In the genomic region with DNA sequence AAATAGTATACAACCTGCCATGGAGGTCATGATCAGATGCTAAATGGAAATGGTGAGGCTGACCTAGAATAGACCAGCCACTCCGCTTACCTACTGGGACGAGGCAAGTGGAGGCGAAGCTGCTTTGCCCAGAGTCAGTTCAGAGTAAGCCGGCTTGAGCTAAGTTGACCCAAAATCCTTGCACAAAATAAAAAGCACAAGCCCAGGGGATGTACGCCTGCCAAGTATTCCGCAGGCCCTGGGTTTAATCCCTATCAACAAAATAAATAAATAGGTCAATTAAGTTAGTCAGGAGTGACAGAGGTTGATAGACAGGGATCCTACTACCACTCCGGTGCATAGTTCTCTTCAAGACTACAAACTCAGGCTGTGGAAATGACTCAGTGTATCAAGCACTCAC, we compare ENCODE assay signal across 33 mouse cellular contexts. TPM values are rescaled to one million over a fixed set of nuclear protein-coding genes. Genes with fewer than 3 reads are reported as not detected.
"Had no signal": no experiment of that assay in that cellular context is flagged by ENCODE, and none has a peak within 500 bp of the region (broad histone marks: within the 10 kb centered on the region; RNA-seq: fewer than 3 reads in every experiment).

No protein-coding gene starts in this region.

- H3K36me3 ChIP-seq: heart, embryonic 12.5 days; hindbrain, embryonic 10.5 days; hindbrain, embryonic 12.5 days; intestine, embryonic 15.5 days; limb, embryonic 10.5 days; limb, embryonic 12.5 days; liver, embryonic 13.5 days; liver, embryonic 15.5 days had no signal

- H3K4me3 ChIP-seq: gastrocnemius, adult 2 months; heart, embryonic 12.5 days; hindbrain, embryonic 10.5 days; hindbrain, embryonic 12.5 days; intestine, embryonic 15.5 days; layer of hippocampus, adult 2 months; left cerebral cortex, adult 2 months; limb, embryonic 10.5 days; limb, embryonic 12.5 days; liver, embryonic 13.5 days; liver, embryonic 15.5 days had no signal

- H3K27ac ChIP-seq: gastrocnemius, adult 2 months; hindbrain, embryonic 10.5 days; hindbrain, embryonic 12.5 days; hindbrain, embryonic 14.5 days; intestine, embryonic 15.5 days; layer of hippocampus, adult 2 months; left cerebral cortex, adult 2 months; limb, embryonic 10.5 days; limb, embryonic 12.5 days; liver, embryonic 13.5 days; liver, embryonic 15.5 days had no signal

- H3K9ac ChIP-seq: heart, embryonic 12.5 days; hindbrain, embryonic 12.5 days; hindbrain, embryonic 14.5 days; intestine, embryonic 15.5 days; limb, embryonic 12.5 days; liver, embryonic 13.5 days; liver, embryonic 15.5 days had no signal

- H3K4me1 ChIP-seq: heart, embryonic 12.5 days; intestine, embryonic 15.5 days; limb, embryonic 10.5 days; limb, embryonic 12.5 days; liver, embryonic 13.5 days; liver, embryonic 15.5 days had no signal

- H3K9me3 ChIP-seq: heart, embryonic 12.5 days; hindbrain, embryonic 10.5 days; hindbrain, embryonic 12.5 days; intestine, embryonic 15.5 days; limb, embryonic 10.5 days; limb, embryonic 12.5 days; liver, embryonic 13.5 days; liver, embryonic 15.5 days had no signal

- DNase-seq: gastrocnemius, adult 2 months; gastrocnemius, postnatal 10 days; gastrocnemius, postnatal 25 days; heart, postnatal 10 days; heart, postnatal 4 days; kidney, adult 18-20 months; kidney, adult 8-10 months; kidney, postnatal 10 days; kidney, postnatal 25 days; kidney, postnatal 4 days; liver; liver, embryonic 13.5 days had no signal

- ATAC-seq: hindbrain, embryonic 16.5 days; inflammation-experienced regulatory T-cells, adult 6 months; intestine, embryonic 15.5 days; intestine, postnatal 0 days had no signal

- H3K27me3 ChIP-seq: heart, embryonic 12.5 days; hindbrain, embryonic 12.5 days; intestine, embryonic 15.5 days; limb, embryonic 12.5 days; liver, embryonic 13.5 days; liver, embryonic 15.5 days had no signal

- H3K4me2 ChIP-seq: heart, embryonic 12.5 days; hindbrain, embryonic 12.5 days; hindbrain, embryonic 14.5 days; intestine, embryonic 15.5 days; limb, embryonic 12.5 days; liver, embryonic 13.5 days; liver, embryonic 15.5 days had no signal

RNA-seq across cellular contexts. Expression of gene D1Pas1, which starts 41.0 kb away (rescaled TPM):
- total RNA-seq: gastrocnemius, adult 2 months; gastrocnemius, postnatal 10 days; gastrocnemius, postnatal 25 days; gastrocnemius, postnatal 4 days; granulocyte monocyte progenitor cell, adult 5-6 weeks; heart, adult 8-10 months; layer of hippocampus, postnatal 25 days; left cerebral cortex, adult 2 months; left cerebral cortex, postnatal 36 days had no signal
- polyA plus RNA-seq: frontal cortex, adult 2 months; inflammation-experienced regulatory T-cells, adult 6 months; intestine, postnatal 0 days; kidney, embryonic 14.5 days; kidney, embryonic 16.5 days; liver, embryonic 13.5 days; liver, embryonic 15.5 days had no signal
